Mouse (Mus musculus) left cerebral cortex, adult 18-20 months (tissue): ENCODE measurements around the gene Nppb. TPM values are rescaled to one million over a fixed set of nuclear protein-coding genes. Genes with fewer than 3 reads are reported as not detected.

Source experiments
- DNase-seq, 2 experiments: peaks; one replicate each; pipeline ENCODE4 v3.0.0; 2021 to 2022; ENCODE audit warnings: low spot score in 2 of 2, mixed read lengths in 1 of 2
- total RNA-seq, 2 experiments: library from RNA; stranded (reverse); gene quantifications; 2 replicates each; pipeline ENCODE4 v1.2.3; 2021

Nppb gene
- total RNA-seq, 2 experiments from 2014 or later: not detected

DNA sequence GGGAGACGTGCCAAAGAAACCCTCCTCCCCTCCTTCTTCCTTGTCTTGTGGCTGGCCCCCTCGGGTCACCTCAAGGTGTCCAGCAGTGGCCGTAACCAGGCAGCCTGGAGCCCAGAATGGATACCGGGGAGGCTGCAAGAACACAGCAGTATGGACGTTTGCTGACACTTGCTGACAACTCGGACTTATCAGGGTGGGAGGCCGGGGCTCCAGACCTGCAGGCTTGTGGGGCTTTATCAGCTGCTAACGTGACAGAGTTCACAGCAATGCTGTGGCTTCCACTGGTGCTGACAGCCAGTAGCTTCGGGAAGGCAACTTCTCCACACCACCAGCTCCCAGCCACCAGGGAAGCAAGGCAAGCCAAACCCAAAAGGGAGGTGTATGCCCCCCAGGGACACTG lies 16.3 kb upstream of the Nppb start:
- no peak for DNase-seq

- no peak for DNase-seq
Measured at GRCm38 (mm10) chr4:147976237-147976636, 9.4 kb upstream of the Nppb start.

- DNase-seq: no peak
Measured at GRCm38 (mm10) chr4:147977726-147978125, 7.9 kb upstream of the Nppb start.

GRCm38 (mm10) chr4:147978391-147978790 lies 7.2 kb upstream of the Nppb start:
- DNase-seq: no peak

- DNase-seq: no peak
Measured at GRCm38 (mm10) chr4:147979441-147979860, 6.1 kb upstream of the Nppb start.

GRCm38 (mm10) chr4:147993571-147994095 lies 8.0 kb downstream of the Nppb start:
- no peak for DNase-seq

DNA sequence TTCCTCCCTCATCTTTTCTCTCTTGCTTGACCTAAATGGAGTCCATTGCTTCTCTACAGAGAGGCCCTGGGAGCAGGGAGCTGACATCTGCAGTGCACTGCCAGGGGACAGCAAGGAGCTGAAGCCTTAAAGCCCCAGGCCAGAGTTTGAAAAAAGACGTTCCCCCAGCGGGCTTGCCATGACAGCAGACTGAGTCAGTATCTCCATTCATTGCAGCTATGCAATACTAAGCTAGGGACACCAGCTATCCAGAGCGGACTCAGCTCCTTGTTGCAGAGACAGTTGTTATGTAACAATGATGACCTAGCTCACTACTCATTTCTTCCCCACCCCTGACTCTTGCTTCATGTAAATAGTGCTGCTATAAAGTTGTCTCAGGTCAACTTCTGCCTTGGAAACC lies 9.7 kb downstream of the Nppb start:
- no peak for DNase-seq

DNA sequence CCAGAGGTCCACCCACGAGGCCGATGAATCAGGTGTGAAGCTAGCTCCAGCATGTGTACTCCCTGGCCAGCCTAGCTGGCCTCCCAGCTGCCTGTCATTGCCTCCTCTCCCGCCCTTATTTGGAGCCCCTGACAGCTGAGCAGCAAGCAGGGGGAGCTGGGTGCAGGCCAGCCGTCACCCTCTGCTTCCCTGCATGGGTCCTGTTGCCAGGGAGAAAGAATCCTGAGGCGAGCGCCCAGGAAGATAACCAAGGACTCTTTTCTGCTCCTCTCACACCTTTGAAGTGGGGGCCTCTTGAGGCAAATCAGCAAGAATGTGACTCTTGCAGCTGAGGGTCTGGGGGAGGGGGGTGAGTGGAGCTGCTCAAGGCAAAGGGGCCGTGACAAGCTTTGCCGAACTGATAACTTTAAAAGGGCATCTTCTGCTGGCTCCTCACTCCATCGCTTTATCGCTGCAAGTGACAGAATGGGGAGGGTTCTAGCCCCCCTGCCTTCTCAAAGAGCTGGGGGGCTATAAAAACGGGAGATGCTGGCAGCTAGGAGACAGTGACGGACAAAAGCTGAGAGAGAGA lies 14.7 kb downstream of the Nppb start, which contains the start of gene Nppa:
Gene Nppa (plus strand): TSS at position 521 of the 571 bp plus-strand sequence.
- DNase-seq: no peak

DNA sequence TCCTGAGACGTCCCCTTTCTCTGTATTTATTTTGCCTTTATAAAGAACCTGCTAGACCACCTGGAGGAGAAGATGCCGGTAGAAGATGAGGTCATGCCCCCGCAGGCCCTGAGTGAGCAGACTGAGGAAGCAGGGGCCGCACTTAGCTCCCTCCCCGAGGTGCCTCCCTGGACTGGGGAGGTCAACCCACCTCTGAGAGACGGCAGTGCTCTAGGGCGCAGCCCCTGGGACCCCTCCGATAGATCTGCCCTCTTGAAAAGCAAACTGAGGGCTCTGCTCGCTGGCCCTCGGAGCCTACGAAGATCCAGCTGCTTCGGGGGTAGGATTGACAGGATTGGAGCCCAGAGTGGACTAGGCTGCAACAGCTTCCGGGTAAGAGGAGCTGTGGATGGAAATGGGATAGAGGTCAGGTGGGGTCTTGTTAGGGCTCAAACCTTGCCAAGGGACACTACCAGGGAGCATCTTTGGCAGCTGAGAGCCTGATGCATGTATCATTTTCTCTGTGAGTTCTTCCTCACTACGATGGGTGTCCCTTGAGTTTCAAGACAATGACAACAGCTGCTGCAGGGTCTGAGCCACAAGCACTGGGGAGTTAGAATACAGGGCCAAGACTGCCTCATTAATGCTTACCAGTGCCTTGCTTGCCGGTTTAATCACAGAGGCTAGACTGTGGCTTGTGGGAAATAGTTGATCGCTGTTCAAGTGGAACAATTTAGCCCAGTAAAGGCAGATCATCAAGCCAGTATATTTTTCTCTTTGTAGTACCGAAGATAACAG lies 15.6 kb downstream of the Nppb start:
- no peak for DNase-seq

DNA sequence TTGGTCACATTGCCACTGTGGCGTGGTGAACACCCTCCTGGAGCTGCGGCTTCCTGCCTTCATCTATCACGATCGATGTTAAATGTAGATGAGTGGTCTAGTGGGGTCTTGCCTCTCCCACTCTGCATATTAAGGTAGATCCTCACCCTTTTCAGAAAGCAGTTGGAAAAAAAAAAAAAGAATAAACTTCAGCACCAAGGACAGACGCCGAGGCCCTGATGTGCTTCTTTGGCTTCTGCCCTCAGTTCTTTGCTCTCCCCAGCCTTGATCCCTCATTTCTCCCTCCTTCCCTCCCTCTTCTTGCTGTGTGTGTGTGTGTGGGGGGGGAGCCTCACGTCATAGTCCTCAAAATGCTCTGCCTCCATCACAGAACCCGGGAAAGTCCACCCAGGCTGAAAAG lies 16.3 kb downstream of the Nppb start:
- no peak for DNase-seq

DNA sequence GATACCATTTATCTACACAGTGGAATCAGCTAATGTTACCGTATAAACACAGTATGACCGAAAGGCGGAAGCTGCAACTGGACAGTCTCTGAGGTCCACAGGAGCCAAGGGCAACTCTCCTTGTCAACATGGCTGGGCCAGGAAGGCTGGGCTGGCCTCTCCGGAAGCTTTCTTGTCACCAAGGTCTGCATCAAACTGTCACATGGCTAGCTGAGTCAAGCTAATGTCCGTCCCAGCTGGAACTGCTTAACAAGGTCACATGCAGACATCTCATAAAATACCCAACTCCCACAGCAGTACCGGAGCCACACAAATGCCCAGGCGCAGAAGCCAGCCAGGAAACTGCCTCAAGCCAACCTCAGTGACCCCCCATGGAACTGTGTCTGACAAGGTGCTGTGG lies 18.8 kb downstream of the Nppb start:
- DNase-seq: no peak

GRCm38 (mm10) chr4:148008412-148008811 lies 22.8 kb downstream of the Nppb start:
- peak; percentile 63 to 73 for DNase-seq

DNA sequence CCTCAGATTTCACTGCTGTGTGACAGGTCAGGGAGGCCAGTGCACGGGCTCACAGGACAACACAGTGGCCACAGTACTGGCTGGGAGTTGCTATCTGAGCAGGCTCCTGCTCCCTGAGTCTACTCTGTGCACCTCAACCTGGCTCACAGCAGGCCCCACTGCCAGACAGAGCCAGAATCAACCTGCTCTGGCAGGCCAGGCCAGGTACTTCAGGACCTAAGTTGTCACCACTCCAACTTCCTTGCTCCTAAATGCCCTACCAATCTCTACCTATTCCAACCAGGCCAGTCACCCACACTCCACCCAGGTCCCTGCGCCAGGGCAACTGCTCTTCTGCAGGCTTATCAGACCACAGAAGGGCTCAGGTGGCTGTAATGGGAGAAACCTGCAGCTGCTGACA lies 24.1 kb downstream of the Nppb start:
- DNase-seq: no peak

DNA sequence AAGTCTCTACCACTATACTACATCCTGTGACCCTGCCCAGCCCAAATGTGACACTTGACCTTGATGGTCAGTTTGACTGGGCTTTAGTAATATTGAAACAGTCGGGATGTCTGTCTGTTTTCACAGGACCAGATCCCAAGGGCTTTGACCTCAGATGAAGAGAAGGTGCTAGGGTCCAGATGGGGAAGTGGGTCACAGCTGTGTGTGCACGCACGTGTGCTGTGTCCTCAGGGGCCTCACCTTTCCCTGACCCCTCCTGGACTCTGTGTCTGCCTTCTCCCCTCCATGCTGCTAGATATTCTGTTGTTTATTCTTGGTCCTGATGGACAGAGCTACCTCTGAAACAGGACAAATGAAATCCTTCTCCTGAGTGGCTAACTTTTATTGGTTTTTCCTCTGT lies 25.7 kb downstream of the Nppb start:
- no peak for DNase-seq

- no peak for DNase-seq
Measured at GRCm38 (mm10) chr4:148012216-148012615, 26.6 kb downstream of the Nppb start.

- no peak for DNase-seq
Measured at GRCm38 (mm10) chr4:148015418-148015817, 29.8 kb downstream of the Nppb start.

- no peak for DNase-seq
Measured at GRCm38 (mm10) chr4:148016981-148017380, 31.4 kb downstream of the Nppb start.

- no peak for DNase-seq
Measured at GRCm38 (mm10) chr4:148018410-148018809, 32.8 kb downstream of the Nppb start.

DNA sequence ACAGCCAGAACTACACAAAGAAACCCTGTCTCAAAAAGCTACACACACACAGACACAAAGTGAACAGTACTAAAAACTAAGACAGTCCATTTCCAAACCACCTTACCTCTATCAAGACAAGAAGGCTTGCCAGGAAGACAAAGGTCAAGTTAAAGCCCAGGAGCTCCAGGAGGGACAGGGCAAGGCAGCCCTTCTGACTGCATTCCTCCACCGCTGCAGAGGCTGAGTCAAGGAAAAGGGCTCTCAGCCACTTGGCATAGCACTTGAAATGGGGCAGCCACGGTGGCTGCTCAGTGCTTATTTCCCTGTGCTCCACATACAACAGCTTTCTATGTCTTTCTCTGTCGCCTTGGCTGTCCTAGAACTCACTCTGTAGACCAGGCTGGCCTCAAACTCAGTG lies 38.4 kb downstream of the Nppb start:
- no peak for DNase-seq

DNA sequence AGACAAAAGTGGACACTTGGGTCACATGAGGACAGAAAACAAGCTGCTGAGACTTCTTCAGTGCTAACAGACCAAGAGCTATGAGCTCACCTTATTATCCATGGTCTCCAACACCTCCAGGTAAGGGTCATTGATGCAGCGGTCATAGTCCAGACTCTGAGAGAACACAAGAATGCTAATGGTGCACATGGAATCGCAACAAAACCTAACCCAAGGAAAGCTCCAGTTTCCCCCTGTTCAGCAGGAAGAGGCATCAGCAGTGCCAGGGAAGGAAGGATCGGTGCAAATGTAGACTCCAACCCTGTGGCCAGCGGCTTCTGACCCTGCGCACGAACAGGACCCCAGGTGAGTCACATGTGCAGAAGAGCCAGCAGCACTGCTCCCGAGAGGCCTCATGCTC lies 43.7 kb downstream of the Nppb start:
- DNase-seq: no peak

DNA sequence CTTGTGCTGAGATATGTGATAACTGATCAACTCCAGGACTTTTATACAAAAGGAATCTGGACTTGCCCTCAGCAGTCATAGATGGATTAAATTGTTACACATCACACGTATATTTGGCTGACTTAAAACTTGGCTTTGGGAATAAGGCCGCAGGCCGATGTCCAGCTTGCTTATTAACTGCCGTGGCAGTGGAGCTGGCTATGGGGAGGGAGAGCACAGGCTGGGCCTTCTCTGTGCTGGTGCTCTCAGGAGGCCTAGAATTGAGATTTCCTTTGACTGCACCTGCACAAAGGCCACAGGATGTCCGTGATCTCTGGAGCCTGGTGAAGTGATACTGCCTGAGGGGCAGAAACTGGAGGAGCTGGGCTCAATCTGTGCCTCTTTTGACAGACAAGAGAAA lies 44.9 kb downstream of the Nppb start:
- DNase-seq: no peak

GRCm38 (mm10) chr4:148033858-148034410 lies 48.3 kb downstream of the Nppb start:
- DNase-seq: no peak
